Mouse (Mus musculus) midbrain, embryonic 15.5 days (tissue): ENCODE data around the gene Ccdc157. TPM values are rescaled to one million over a fixed set of nuclear protein-coding genes. Genes with fewer than 3 reads are reported as not detected.

ENCODE experiments used
- ATAC-seq: fragments of 200-750 bp; cut with Nextera tagmentation; replicated peaks from 2 replicates; pipeline ENCODE4 v1.8.0; 2017; ENCODE audit warnings: moderate TSS enrichment
- H3K27ac ChIP-seq: fragments of 300-500 bp; sonication (generic); 2 replicates; pipeline ENCODE4 v1.5.1; 2015; ENCODE audit warnings: mild to moderate bottlenecking, inconsistent platforms
- H3K27me3 ChIP-seq: fragments of 300-500 bp; sonication (generic); replicated peaks from 2 replicates; pipeline ENCODE4 v1.6.1; 2015; ENCODE audit warnings: inconsistent platforms
- H3K36me3 ChIP-seq: fragments of 300-500 bp; sonication (generic); replicated peaks from 2 replicates; pipeline ENCODE4 v1.6.1; 2015; ENCODE audit warnings: inconsistent platforms
- H3K4me1 ChIP-seq: fragments of 300-500 bp; sonication (generic); 2 replicates; pipeline ENCODE4 v1.6.1; 2015; ENCODE audit warnings: inconsistent platforms
- H3K4me2 ChIP-seq: fragments of 300-500 bp; sonication (generic); 2 replicates; pipeline ENCODE4 v1.6.1; 2015; ENCODE audit warnings: inconsistent platforms, mild to moderate bottlenecking, moderate library complexity
- H3K4me3 ChIP-seq: fragments of 300-500 bp; sonication (generic); 2 replicates; pipeline ENCODE4 v1.5.1; 2015; ENCODE audit warnings: mild to moderate bottlenecking, inconsistent platforms
- H3K9ac ChIP-seq: fragments of 300-500 bp; sonication (generic); 2 replicates; pipeline ENCODE4 v1.6.1; 2015; ENCODE audit warnings: mild to moderate bottlenecking, inconsistent platforms
- H3K9me3 ChIP-seq: fragments of 300-500 bp; sonication (generic); 2 replicates; pipeline ENCODE4 v1.6.1; 2016; ENCODE audit warnings: inconsistent platforms
- WGBS: fragments of 180-500 bp; shearing (Covaris S2); methylation state at CpG from one replicate; pipeline ENCODE4 v1.1.7; 2015; ENCODE audit warnings: mixed read lengths; 5-methylcytosine and 5-hydroxymethylcytosine counted together
- microRNA-seq: library from miRNA; unstranded; fragments of <30 nt; microRNA quantifications from one replicate; pipeline ENCODE4, GENCODE M21; 2016
- polyA plus RNA-seq: library from polyadenylated mRNA; unstranded; fragments of >200 nt; fragmentation: Nextera tagmentation; extraction: Ambion mirVana; gene quantifications from 2 replicates; pipeline ENCODE4 v1.2.1, GENCODE M21; 2015

The Ccdc157 gene
- polyA plus RNA-seq, 1 experiment from 2014 or later: 9.0 TPM

DNA sequence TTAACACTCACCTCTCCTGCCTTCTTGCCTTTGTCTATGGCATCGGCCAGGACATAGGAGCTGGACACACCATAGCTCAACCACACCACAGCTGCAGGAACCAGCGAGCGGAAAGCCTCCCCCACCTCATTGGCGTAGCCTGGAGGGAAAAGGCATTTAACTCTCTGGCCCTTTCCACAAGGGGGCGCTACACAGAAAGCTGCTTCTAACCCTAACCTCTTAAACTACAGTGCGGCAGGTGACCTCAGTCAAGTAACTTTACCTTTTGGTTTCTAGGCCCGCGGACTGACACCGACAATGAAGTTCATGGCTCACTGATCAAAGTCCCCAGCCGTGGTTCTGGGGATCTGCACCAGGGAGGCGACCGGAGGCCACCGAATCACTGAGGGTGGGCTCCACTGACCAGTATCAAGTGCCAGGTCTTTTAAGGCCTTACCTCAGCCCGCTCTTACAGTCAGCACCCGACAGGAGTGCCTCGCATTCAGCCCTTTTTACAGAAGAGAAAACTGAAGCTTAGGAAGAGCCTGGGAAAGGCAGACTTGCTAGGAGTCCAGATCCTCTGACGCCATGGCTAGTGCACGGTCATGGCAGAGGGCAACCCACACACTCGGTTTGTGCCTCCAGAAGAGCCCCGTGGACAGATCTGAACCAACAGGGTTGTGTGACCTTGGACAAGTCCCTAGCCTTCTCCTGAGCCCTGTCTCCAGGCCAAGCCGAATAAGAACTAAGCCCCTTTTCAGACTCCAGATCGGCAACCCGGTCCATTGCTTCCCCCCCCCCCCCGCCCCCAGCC, 65.5 kb downstream of the Ccdc157 start:
- peaks cover 32% of the 10 kb centered on the region for H3K4me1 ChIP-seq
- H3K9ac ChIP-seq: peak overlapping the region; percentile 51
- WGBS: 4% methylated on average over 23 of the region's 24 CpGs
- peak overlapping the region; percentile 84 for H3K4me2 ChIP-seq
- H3K27ac ChIP-seq: peak overlapping the region; percentile 89
- no peaks in the 10 kb centered on the region; the same call in 1 of the 2 replicates for H3K9me3 ChIP-seq
- peak overlapping the region; percentile 56 for H3K4me3 ChIP-seq
- no peaks in the 10 kb centered on the region for H3K27me3 ChIP-seq
- H3K36me3 ChIP-seq: no peaks in the 10 kb centered on the region
- ATAC-seq: no peak

DNA sequence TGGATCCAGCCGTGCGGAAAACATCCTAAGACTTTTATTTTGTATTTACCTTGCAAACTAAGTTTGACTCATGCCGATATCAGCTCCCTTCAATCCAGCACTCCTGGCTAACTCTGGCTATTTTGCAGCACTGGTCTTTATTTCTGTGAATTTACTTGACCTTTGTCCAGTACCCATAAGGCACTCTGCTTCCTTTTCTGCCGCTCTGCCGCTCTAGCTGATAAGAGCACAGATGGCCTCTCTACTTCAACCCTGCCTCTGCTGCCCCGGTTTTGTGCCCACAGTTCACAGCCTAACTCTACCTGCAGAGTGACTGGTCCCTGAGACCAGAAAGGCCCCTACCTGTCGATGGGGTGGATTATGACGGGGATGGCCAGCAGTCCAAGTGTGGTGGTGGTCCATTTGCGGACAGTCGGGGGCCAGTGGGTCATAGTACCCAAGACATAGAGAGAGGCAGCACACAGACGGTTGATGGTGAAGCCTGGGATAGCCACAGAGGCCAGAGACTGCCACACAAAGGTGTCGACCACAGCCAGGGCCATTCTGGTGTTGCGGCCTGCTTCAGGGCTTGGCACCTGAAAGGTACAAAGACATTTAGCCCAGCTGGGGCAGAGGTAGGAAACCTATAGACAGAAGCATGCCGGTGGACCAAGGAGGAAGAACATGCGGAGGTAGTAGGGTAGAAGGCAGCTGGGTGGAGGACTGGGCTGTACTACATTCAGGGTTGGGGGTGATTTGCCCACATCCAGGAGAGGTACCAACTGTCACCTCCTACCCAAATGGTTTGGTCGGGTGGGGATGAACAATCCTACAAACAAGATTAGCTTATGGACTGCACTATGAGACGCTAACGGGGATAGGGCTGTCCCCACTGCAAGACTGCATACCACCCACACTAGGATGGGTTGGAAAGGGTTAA, 66.4 kb downstream of the Ccdc157 start:
- Histone ChIP-seq H3K27me3 (no peaks in the 10 kb centered on the region), H3K9me3 (no peaks in the 10 kb centered on the region; the same call in 1 of the 2 replicates), H3K27ac (no peak overlapping the region), H3K36me3 (no peaks in the 10 kb centered on the region), H3K4me1 (peaks cover 32% of the 10 kb centered on the region), H3K4me2 (peak overlapping the region; percentile 84), H3K4me3 (no peak overlapping the region), H3K9ac (no peak overlapping the region)
- WGBS: 86% methylated on average over 18 of the region's 18 CpGs
- ATAC-seq: no peak

Small RNA genes lying within 50 kb of the gene (microRNA-seq; reads per million reads assigned to microRNA genes)
- 5.0 reads per million, percentile 22 among the genes with 10 or more reads in this experiment for gene Mir3060

Other genes starting within 250 kb of the Ccdc157 start
- 17.9 and 19.4 TPM in 2 replicates for gene Slc35e4, start 245.6 kb downstream of the Ccdc157 start, polyA plus RNA-seq
- 22.6 and 24.9 TPM in 2 replicates for gene Tcn2, start 228.1 kb downstream of the Ccdc157 start, polyA plus RNA-seq
- 57.5 and 60.1 TPM in 2 replicates for gene Pes1, start 196.3 kb downstream of the Ccdc157 start, polyA plus RNA-seq
- gene 4930556J24Rik, start 183.5 kb downstream of the Ccdc157 start, polyA plus RNA-seq: 0.23 TPM in 1 of 2 replicates, not detected in the other
- 5.4 and 5.5 TPM in 2 replicates for gene Gal3st1, start 176.7 kb downstream of the Ccdc157 start, polyA plus RNA-seq
- gene Sec14l4, start 128.8 kb downstream of the Ccdc157 start, polyA plus RNA-seq: not detected in 2 replicates
- gene Sec14l3, start 95.5 kb downstream of the Ccdc157 start, polyA plus RNA-seq: 1.3 and 1.4 TPM in 2 replicates
- 9.3 and 12.8 TPM in 2 replicates for gene Mtfp1, start 64.8 kb downstream of the Ccdc157 start, polyA plus RNA-seq
- 4.0 TPM in 2 replicates for gene Sec14l2, start 36.9 kb downstream of the Ccdc157 start, polyA plus RNA-seq
- 55.3 and 55.4 TPM in 2 replicates for gene Rnf215, start 25.1 kb downstream of the Ccdc157 start, polyA plus RNA-seq
- gene Sf3a1, start 57 bp upstream of the Ccdc157 start, polyA plus RNA-seq: 53.7 and 57.5 TPM in 2 replicates
- gene Tbc1d10a, start 26.5 kb upstream of the Ccdc157 start, polyA plus RNA-seq: 35.0 and 38.6 TPM in 2 replicates
- 2.6 and 3.6 TPM in 2 replicates for gene Castor1, start 57.9 kb upstream of the Ccdc157 start, polyA plus RNA-seq
- gene Osm, start 76.1 kb upstream of the Ccdc157 start, polyA plus RNA-seq: 0.11 and 0.21 TPM in 2 replicates
- 0.05 TPM in 1 of 2 replicates, not detected in the other for gene Lif, start 97.3 kb upstream of the Ccdc157 start, polyA plus RNA-seq